Mouse (Mus musculus): ENCODE measurements around the gene Arhgap18. TPM values are rescaled to one million over a fixed set of nuclear protein-coding genes. Genes with fewer than 3 reads are reported as not detected.
A peak's percentile ranks its signal among the peaks of the same experiment; 100 is the strongest.

Gene Arhgap18
- polyA plus RNA-seq, 1 experiment = 3.9 TPM

- H3K4me3 ChIP-seq (replicated peaks; ENCODE audit: extremely low read depth, low read depth, low read length) = no peak overlapping the region
- TF ChIP-seq CTCF (IDR thresholded peaks at IDR 0.05; ENCODE audit: insufficient read depth, low read length) (no peak), POLR2A (IDR thresholded peaks at IDR 0.05; ENCODE audit: borderline replicate concordance, extremely low read depth, low read depth, low read length) (no peak)
- H3K4me1 ChIP-seq (ENCODE audit: control insufficient read depth, insufficient read depth, low read length) = no peaks in the 10 kb centered on the region
- no peak for DNase-seq
- WGBS = 34% methylated on average over 6 of the region's 6 CpGs
Measured at GRCm38 (mm10) chr10:26849854-26850253, 96.6 kb downstream of the Arhgap18 start.

- H3K4me3 ChIP-seq (replicated peaks; ENCODE audit: extremely low read depth, low read depth, low read length) = no peak overlapping the region
- 74% methylated on average over 5 of the region's 5 CpGs for WGBS
- DNase-seq = no peak
- no peak for TF ChIP-seq POLR2A (IDR thresholded peaks at IDR 0.05; ENCODE audit: borderline replicate concordance, extremely low read depth, low read depth, low read length)
- TF ChIP-seq CTCF (IDR thresholded peaks at IDR 0.05; ENCODE audit: insufficient read depth, low read length) = no peak
- peaks cover 2% of the 10 kb centered on the region; the same call in 1 of the 2 replicates for H3K4me1 ChIP-seq (ENCODE audit: control insufficient read depth, insufficient read depth, low read length)
Measured at GRCm38 (mm10) chr10:26854556-26855100, 101.4 kb downstream of the Arhgap18 start.

- peak; percentile 23 for DNase-seq
Measured at GRCm38 (mm10) chr10:26855851-26856535, 102.8 kb downstream of the Arhgap18 start.

GRCm38 (mm10) chr10:26857583-26857982 lies 104.4 kb downstream of the Arhgap18 start:
- no peak for TF ChIP-seq POLR2A (IDR thresholded peaks at IDR 0.05; ENCODE audit: borderline replicate concordance, extremely low read depth, low read depth, low read length)
- no peak for TF ChIP-seq CTCF (IDR thresholded peaks at IDR 0.05; ENCODE audit: insufficient read depth, low read length)
- Histone ChIP-seq H3K4me3 (replicated peaks; ENCODE audit: extremely low read depth, low read depth, low read length) (no peak overlapping the region), H3K4me1 (ENCODE audit: control insufficient read depth, insufficient read depth, low read length) (peaks cover 2% of the 10 kb centered on the region; the same call in 1 of the 2 replicates)
- no peak for DNase-seq
- 94% methylated on average over 4 of the region's 4 CpGs for WGBS

More at GRCm38 (mm10) chr10:26855851-26856535, 102.8 kb downstream of the Arhgap18 start:
- no peak for TF ChIP-seq POLR2A (IDR thresholded peaks at IDR 0.05; ENCODE audit: borderline replicate concordance, extremely low read depth, low read depth, low read length)
- Histone ChIP-seq H3K4me3 (replicated peaks; ENCODE audit: extremely low read depth, low read depth, low read length) (no peak overlapping the region), H3K4me1 (ENCODE audit: control insufficient read depth, insufficient read depth, low read length) (peaks cover 2% of the 10 kb centered on the region; the same call in 1 of the 2 replicates)
- 64% methylated on average over 8 of the region's 8 CpGs for WGBS

GRCm38 (mm10) chr10:26858537-26858936 lies 105.3 kb downstream of the Arhgap18 start:
- peak overlapping the region; percentile 28 for H3K4me3 ChIP-seq (replicated peaks; ENCODE audit: extremely low read depth, low read depth, low read length)
- no peak for TF ChIP-seq CTCF (IDR thresholded peaks at IDR 0.05; ENCODE audit: insufficient read depth, low read length)
- no peak for TF ChIP-seq POLR2A (IDR thresholded peaks at IDR 0.05; ENCODE audit: borderline replicate concordance, extremely low read depth, low read depth, low read length)
- H3K4me1 ChIP-seq (ENCODE audit: control insufficient read depth, insufficient read depth, low read length) = peaks cover 2% of the 10 kb centered on the region; the same call in 1 of the 2 replicates
- DNase-seq = no peak
- 67% methylated on average over 4 of the region's 4 CpGs for WGBS

GRCm38 (mm10) chr10:26861231-26861630 lies 108.0 kb downstream of the Arhgap18 start:
- Histone ChIP-seq H3K4me1 (ENCODE audit: control insufficient read depth, insufficient read depth, low read length) (peaks cover 2% of the 10 kb centered on the region; the same call in 1 of the 2 replicates), H3K4me3 (replicated peaks; ENCODE audit: extremely low read depth, low read depth, low read length) (no peak overlapping the region)
- DNase-seq = no peak
- TF ChIP-seq CTCF (IDR thresholded peaks at IDR 0.05; ENCODE audit: insufficient read depth, low read length) (no peak), POLR2A (IDR thresholded peaks at IDR 0.05; ENCODE audit: borderline replicate concordance, extremely low read depth, low read depth, low read length) (no peak)

GRCm38 (mm10) chr10:26862207-26862606 lies 109.0 kb downstream of the Arhgap18 start:
- 75% methylated on average over 4 of the region's 4 CpGs for WGBS
- Histone ChIP-seq H3K4me3 (replicated peaks; ENCODE audit: extremely low read depth, low read depth, low read length) (no peak overlapping the region), H3K4me1 (ENCODE audit: control insufficient read depth, insufficient read depth, low read length) (peaks cover 2% of the 10 kb centered on the region; the same call in 1 of the 2 replicates)
- DNase-seq = no peak
- TF ChIP-seq POLR2A (IDR thresholded peaks at IDR 0.05; ENCODE audit: borderline replicate concordance, extremely low read depth, low read depth, low read length) (no peak), CTCF (IDR thresholded peaks at IDR 0.05; ENCODE audit: insufficient read depth, low read length) (no peak)

GRCm38 (mm10) chr10:26863982-26864381 lies 110.8 kb downstream of the Arhgap18 start:
- 87% methylated on average over 1 of the region's 1 CpGs for WGBS

GRCm38 (mm10) chr10:26870802-26871201 lies 117.6 kb downstream of the Arhgap18 start:
- TF ChIP-seq CTCF (IDR thresholded peaks at IDR 0.05; ENCODE audit: insufficient read depth, low read length) (no peak), POLR2A (IDR thresholded peaks at IDR 0.05; ENCODE audit: borderline replicate concordance, extremely low read depth, low read depth, low read length) (no peak)
- Histone ChIP-seq H3K4me3 (replicated peaks; ENCODE audit: extremely low read depth, low read depth, low read length) (no peak overlapping the region), H3K4me1 (ENCODE audit: control insufficient read depth, insufficient read depth, low read length) (no peaks in the 10 kb centered on the region)
- no peak for DNase-seq
- 63% methylated on average over 2 of the region's 2 CpGs for WGBS

More at GRCm38 (mm10) chr10:26863982-26864381, 110.8 kb downstream of the Arhgap18 start:
- H3K4me1 ChIP-seq (ENCODE audit: control insufficient read depth, insufficient read depth, low read length) = no peaks in the 10 kb centered on the region
- TF ChIP-seq CTCF (IDR thresholded peaks at IDR 0.05; ENCODE audit: insufficient read depth, low read length) (no peak), POLR2A (IDR thresholded peaks at IDR 0.05; ENCODE audit: borderline replicate concordance, extremely low read depth, low read depth, low read length) (no peak)
- DNase-seq = no peak
- no peak overlapping the region for H3K4me3 ChIP-seq (replicated peaks; ENCODE audit: extremely low read depth, low read depth, low read length)

- DNase-seq = no peak
- Histone ChIP-seq H3K4me1 (ENCODE audit: control insufficient read depth, insufficient read depth, low read length) (no peaks in the 10 kb centered on the region), H3K4me3 (replicated peaks; ENCODE audit: extremely low read depth, low read depth, low read length) (no peak overlapping the region)
- TF ChIP-seq POLR2A (IDR thresholded peaks at IDR 0.05; ENCODE audit: borderline replicate concordance, extremely low read depth, low read depth, low read length) (no peak), CTCF (IDR thresholded peaks at IDR 0.05; ENCODE audit: insufficient read depth, low read length) (no peak)
- WGBS = 90% methylated on average over 11 of the region's 11 CpGs
Measured at GRCm38 (mm10) chr10:26877309-26877708, 124.1 kb downstream of the Arhgap18 start.
